Mouse (Mus musculus): ENCODE results near the gene Prss36.
"Not testable (repeated sequence)": the region's sequence is repeated elsewhere in the genome, so short reads cannot be mapped to it uniquely, and the experiment has no call there.

Gene Prss36

GRCm38 (mm10) chr7:127946470-127947023 is at the start of gene Prss36:
Gene Prss36, minus strand, starts transcription at chr7:127946725.
- in situ Hi-C loops (cut with MboI) = no loop called here

GRCm38 (mm10) chr7:127993341-127993977 is 46.9 kb upstream of the Prss36 start, which contains the start of gene Pycard:
Gene Pycard, minus strand, starts transcription at chr7:127993867.
- in situ Hi-C loops (cut with MboI) = loop anchor here (10.0 kb wide), 1 partner anchor 211 kb away; the partner anchor contains the start of gene Cox6a2

- in situ Hi-C loops (cut with MboI) = loop anchor here (10.0 kb wide), 1 partner anchor 212 kb away; the partner anchor contains the start of gene Cox6a2
These were observed 46.2 kb upstream of the Prss36 start for GRCm38 (mm10) chr7:127992488-127993340.

- in situ Hi-C loops (cut with MboI) = loop anchor here (10.0 kb wide), 1 partner anchor 213 kb away; the partner anchor contains the start of gene Cox6a2
These were observed 45.3 kb upstream of the Prss36 start for GRCm38 (mm10) chr7:127991643-127992487.

- in situ Hi-C loops (cut with MboI) = no loop called here
These were observed 42.4 kb upstream of the Prss36 start for GRCm38 (mm10) chr7:127988904-127989303.

GRCm38 (mm10) chr7:127980606-127981005 is 34.1 kb upstream of the Prss36 start:
- in situ Hi-C loops (cut with MboI) = no loop called here

- in situ Hi-C loops (cut with MboI) = no loop called here
These were observed 32.3 kb upstream of the Prss36 start for GRCm38 (mm10) chr7:127978856-127979255.

- in situ Hi-C loops (cut with MboI) = no loop called here
These were observed 27.9 kb upstream of the Prss36 start for GRCm38 (mm10) chr7:127974413-127974930.

- in situ Hi-C loops (cut with MboI) = no loop called here
These were observed 21.6 kb upstream of the Prss36 start for GRCm38 (mm10) chr7:127967922-127968828.

GRCm38 (mm10) chr7:127967004-127967921 is 20.7 kb upstream of the Prss36 start, which contains the start of gene Fus:
Gene Fus, plus strand, starts transcription at chr7:127967457.
- in situ Hi-C loops (cut with MboI) = no loop called here

GRCm38 (mm10) chr7:127966371-127966918 is 19.9 kb upstream of the Prss36 start:
- in situ Hi-C loops (cut with MboI) = no loop called here

- in situ Hi-C loops (cut with MboI) = no loop called here
These were observed 12.8 kb upstream of the Prss36 start for GRCm38 (mm10) chr7:127959364-127959763.

GRCm38 (mm10) chr7:127952864-127953581 is 6.5 kb upstream of the Prss36 start:
- in situ Hi-C loops (cut with MboI) = no loop called here

- in situ Hi-C loops (cut with MboI) = no loop called here
These were observed 1.9 kb downstream of the Prss36 start for GRCm38 (mm10) chr7:127944614-127945013.

- in situ Hi-C loops (cut with MboI) = not testable (repeated sequence)
These were observed 4.4 kb downstream of the Prss36 start for GRCm38 (mm10) chr7:127942097-127942496.

GRCm38 (mm10) chr7:127936216-127936884 is 10.2 kb downstream of the Prss36 start:
- in situ Hi-C loops (cut with MboI) = no loop called here

GRCm38 (mm10) chr7:127935748-127936159 is 10.8 kb downstream of the Prss36 start:
- in situ Hi-C loops (cut with MboI) = no loop called here

All from mature B cell (primary cell).